9 mouse cellular contexts compared by ENCODE assay signal in the genomic region with DNA sequence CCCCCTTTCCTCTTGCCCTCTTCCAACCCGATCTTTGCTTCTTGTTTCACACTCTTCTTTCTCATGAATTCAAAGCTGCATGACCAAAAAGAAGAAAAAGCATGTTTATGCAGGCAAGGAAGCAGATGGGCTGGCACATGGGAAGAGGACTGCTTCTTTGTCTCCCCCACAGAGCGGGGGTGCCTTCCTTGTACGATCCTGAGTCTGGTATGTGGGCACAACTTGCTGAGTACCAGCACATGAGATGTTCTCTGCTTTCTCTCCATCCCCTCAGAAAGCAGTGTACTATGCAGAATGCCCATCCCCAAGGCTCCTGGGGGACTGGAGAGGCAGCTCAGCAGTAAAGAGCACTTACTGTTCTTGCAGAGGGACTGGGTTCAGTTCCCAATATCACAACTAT. TPM values are rescaled to one million over a fixed set of nuclear protein-coding genes. Genes with fewer than 3 reads are reported as not detected.
A peak's percentile ranks its signal among the peaks of the same experiment; 100 is the strongest.
DNase-seq lines count a peak whose midpoint lies in the region; ATAC-seq and TF ChIP-seq lines count a peak whose summit lies in the region.
"Had no signal": no experiment of that assay in that cellular context is flagged by ENCODE, and none has a peak within 500 bp of the region (broad histone marks: within the 10 kb centered on the region; RNA-seq: fewer than 3 reads in every experiment).

No protein-coding gene starts in this region.

- no peak for TF ChIP-seq CTCF in spleen, adult 2 months (IDR thresholded peaks at IDR 0.05; ENCODE audit: extremely low read depth, insufficient read depth, insufficient read length, insufficient replicate concordance)

- no peak overlapping the region for H3K4me2 ChIP-seq in limb, embryonic 14.5 days (replicated peaks; ENCODE audit: low read depth, low read length, severe bottlenecking)

- TF ChIP-seq POLR2A in spleen, adult 2 months (IDR thresholded peaks at IDR 0.05; ENCODE audit: low read depth, low read length) = no peak
- no peak for TF ChIP-seq POLR2A in limb, embryonic 14.5 days (IDR thresholded peaks at IDR 0.05; ENCODE audit: borderline replicate concordance, extremely low read depth, insufficient read depth, insufficient read length)

- no peak overlapping the region for H3K4me3 ChIP-seq in heart, embryonic 10.5 days
- no peak overlapping the region for H3K4me3 ChIP-seq in spleen, adult 2 months (ENCODE audit: extremely low read depth, insufficient read depth, insufficient read length)
- no peak overlapping the region for H3K4me3 ChIP-seq in limb, embryonic 14.5 days (replicated peaks; ENCODE audit: low read length)

- 72% methylated on average over 3 of the region's 3 CpGs for WGBS in heart, embryonic 10.5 days
- 17% methylated on average over 3 of the region's 3 CpGs for whole genome bisulfite sequencing in spleen, adult 2 months
- WGBS in limb, embryonic 14.5 days = 46% methylated on average over 3 of the region's 3 CpGs

- peaks cover 35% of the 10 kb centered on the region for H3K4me1 ChIP-seq in heart, embryonic 10.5 days
- H3K4me1 ChIP-seq in spleen, adult 2 months (ENCODE audit: control insufficient read depth, insufficient read depth, insufficient read length) = peaks cover 24% of the 10 kb centered on the region
- H3K4me1 ChIP-seq in limb, embryonic 14.5 days (ENCODE audit: control insufficient read depth, insufficient read depth, low read length) = peaks cover 25% of the 10 kb centered on the region

- peaks cover 42% of the 10 kb centered on the region for H3K36me3 ChIP-seq in heart, embryonic 10.5 days
- peaks cover 13% of the 10 kb centered on the region for H3K36me3 ChIP-seq in spleen, adult 2 months (ENCODE audit: control insufficient read depth, insufficient read depth, low read length)
- H3K36me3 ChIP-seq in limb, embryonic 14.5 days (ENCODE audit: control insufficient read depth, insufficient read depth, low read length) = peaks cover 34% of the 10 kb centered on the region

- H3K27me3 ChIP-seq in heart, embryonic 10.5 days (ENCODE audit: insufficient read depth, poor library complexity, severe bottlenecking) = no peaks in the 10 kb centered on the region
- no peaks in the 10 kb centered on the region for H3K27me3 ChIP-seq in spleen, adult 2 months (ENCODE audit: control insufficient read depth, insufficient read depth, low read length)
- H3K27me3 ChIP-seq in limb, embryonic 14.5 days (ENCODE audit: control insufficient read depth, insufficient read depth, low read length) = no peaks in the 10 kb centered on the region

- intact Hi-C loops in heart, postnatal 14 days (cut with DNase I) = no loop called here

- peak; percentile 28 for DNase-seq in heart, embryonic 10.5 days (ENCODE audit: low spot score)
- DNase-seq in heart, postnatal 14 days = no peak
- peak in 1 of 2 experiments; percentile 34 for DNase-seq in spleen, adult 2 months (ENCODE audit: low read depth in 1 of 2, low spot score in 2 of 2)
- DNase-seq in spleen, postnatal 14 days (ENCODE audit: low spot score in 2 of 2) = no peak
- DNase-seq in limb, embryonic 14.5 days (ENCODE audit: low spot score) = no peak
- peak; percentile 70 for DNase-seq in thymus, postnatal 4 days
- no peak for DNase-seq in urinary bladder, postnatal 36 days (ENCODE audit: low spot score in 2 of 2)
- no peak for DNase-seq in T-cell, adult 2 months (ENCODE audit: low spot score)
- DNase-seq: adrenal gland, postnatal 25 days had no signal

- ATAC-seq in limb, embryonic 14.5 days (ENCODE audit: low FRiP score, low read depth) = no peak

- H3K9me3 ChIP-seq in heart, embryonic 10.5 days = no peaks in the 10 kb centered on the region
- no peaks in the 10 kb centered on the region for H3K9me3 ChIP-seq in limb, embryonic 14.5 days (ENCODE audit: control insufficient read depth, low read length)

- no peak overlapping the region for H3K27ac ChIP-seq in heart, embryonic 10.5 days
- peak overlapping the region; percentile 99 for H3K27ac ChIP-seq in spleen, adult 2 months (ENCODE audit: insufficient read depth, low read length)
- H3K27ac ChIP-seq in limb, embryonic 14.5 days (replicated peaks; ENCODE audit: low read depth, low read length) = peak overlapping the region; percentile 71

- no peak overlapping the region for H3K9ac ChIP-seq in limb, embryonic 14.5 days (ENCODE audit: low read depth, low read length, severe bottlenecking)

RNA-seq across cellular contexts. Expression of a gene that starts 12.0 kb away (rescaled TPM):
- 70.3 and 103 TPM in 2 replicates for polyA plus RNA-seq in heart, embryonic 10.5 days (2016; fragmentation: Nextera tagmentation; extraction: Ambion mirVana)
- total RNA-seq in heart, postnatal 14 days (2021) = 10 to 100 TPM; 43.8 to 44.6 TPM
- polyA plus RNA-seq in spleen, adult 2 months (2012; rRNA removed) = 22.1 and 24.5 TPM in 2 replicates
- 39.1 and 48.1 TPM in 2 replicates for polyA plus RNA-seq in limb, embryonic 14.5 days (2012; rRNA removed)
- polyA plus RNA-seq in limb, embryonic 14.5 days (2014; fragmentation: Nextera tagmentation; extraction: Ambion mirVana) = 97.8 and 107 TPM in 2 replicates

RNA-seq across cellular contexts. Expression of a gene that starts 12.8 kb away (rescaled TPM):
- 0.31 and 0.35 TPM in 2 replicates for polyA plus RNA-seq in heart, embryonic 10.5 days (2016; fragmentation: Nextera tagmentation; extraction: Ambion mirVana)
- not detected for total RNA-seq in heart, postnatal 14 days (2021)
- polyA plus RNA-seq in spleen, adult 2 months (2012; rRNA removed) = 0.14 TPM in 1 of 2 replicates, not detected in the other
- 1.0 and 1.7 TPM in 2 replicates for polyA plus RNA-seq in limb, embryonic 14.5 days (2012; rRNA removed)
- 2.5 and 2.6 TPM in 2 replicates for polyA plus RNA-seq in limb, embryonic 14.5 days (2014; fragmentation: Nextera tagmentation; extraction: Ambion mirVana)

RNA-seq across cellular contexts. Expression of a gene that starts 19.3 kb away (rescaled TPM):
- polyA plus RNA-seq in heart, embryonic 10.5 days (2016; fragmentation: Nextera tagmentation; extraction: Ambion mirVana) = 34.8 and 37.3 TPM in 2 replicates
- 10 to 100 TPM; 46.0 to 49.0 TPM for total RNA-seq in heart, postnatal 14 days (2021)
- polyA plus RNA-seq in spleen, adult 2 months (2012; rRNA removed) = 25.6 and 26.5 TPM in 2 replicates
- polyA plus RNA-seq in limb, embryonic 14.5 days (2012; rRNA removed) = 25.0 and 34.3 TPM in 2 replicates
- 18.7 and 22.1 TPM in 2 replicates for polyA plus RNA-seq in limb, embryonic 14.5 days (2014; fragmentation: Nextera tagmentation; extraction: Ambion mirVana)

RNA-seq across cellular contexts. Expression of a gene that starts 58.6 kb away (rescaled TPM):
- 69.7 and 70.6 TPM in 2 replicates for polyA plus RNA-seq in heart, embryonic 10.5 days (2016; fragmentation: Nextera tagmentation; extraction: Ambion mirVana)
- 10 to 100 TPM; 57.2 to 57.8 TPM for total RNA-seq in heart, postnatal 14 days (2021)
- 68.3 and 72.0 TPM in 2 replicates for polyA plus RNA-seq in spleen, adult 2 months (2012; rRNA removed)
- 98.9 and 105 TPM in 2 replicates for polyA plus RNA-seq in limb, embryonic 14.5 days (2012; rRNA removed)
- polyA plus RNA-seq in limb, embryonic 14.5 days (2014; fragmentation: Nextera tagmentation; extraction: Ambion mirVana) = 91.2 and 93.2 TPM in 2 replicates

Comparison
In these comparisons a context has a peak if more than half of its experiments do, and no peak if none do; other contexts are left out.
1. DNase-seq: peak in heart, embryonic 10.5 days (single experiment) and thymus, postnatal 4 days (single experiment); none in heart, postnatal 14 days (0 of 2), spleen, postnatal 14 days (0 of 2), limb, embryonic 14.5 days (single experiment), urinary bladder, postnatal 36 days (0 of 2) and T-cell, adult 2 months (single experiment).